In genomic region chr6:22330169-22330960, GRCm38 (mm10) we compare ENCODE assay signal across 16 mouse cellular contexts. TPM values are rescaled to one million over a fixed set of nuclear protein-coding genes. Genes with fewer than 3 reads are reported as not detected.
DNase-seq lines count a peak whose midpoint lies in the region; ATAC-seq lines count a peak whose summit lies in the region.
"Had no signal": no experiment of that assay in that cellular context is flagged by ENCODE, and none has a peak within 500 bp of the region (broad histone marks: within the 10 kb centered on the region; RNA-seq: fewer than 3 reads in every experiment).

No protein-coding gene starts in this region.

- no peaks in the 10 kb centered on the region for H3K27me3 ChIP-seq in lung, embryonic 16.5 days (ENCODE audit: control insufficient read depth, insufficient read depth, low read depth, low read length)
- H3K27me3 ChIP-seq in midbrain, embryonic 14.5 days (ENCODE audit: control insufficient read depth, insufficient read depth, low read length) = no peaks in the 10 kb centered on the region
- H3K27me3 ChIP-seq: liver, embryonic 13.5 days; midbrain, embryonic 12.5 days; neural tube, embryonic 13.5 days had no signal

- H3K36me3 ChIP-seq in lung, embryonic 16.5 days (ENCODE audit: control insufficient read depth, insufficient read depth, low read length) = no peaks in the 10 kb centered on the region
- H3K36me3 ChIP-seq in midbrain, embryonic 14.5 days (ENCODE audit: control insufficient read depth, insufficient read depth, low read length) = no peaks in the 10 kb centered on the region

- H3K4me1 ChIP-seq in lung, embryonic 16.5 days (replicated peaks; ENCODE audit: control insufficient read depth, insufficient read depth, low read length) = peaks cover 11% of the 10 kb centered on the region
- H3K4me1 ChIP-seq in midbrain, embryonic 14.5 days (ENCODE audit: control insufficient read depth, insufficient read depth, low read length) = no peaks in the 10 kb centered on the region
- H3K4me1 ChIP-seq: midbrain, embryonic 12.5 days; neural tube, embryonic 13.5 days had no signal

- H3K4me2 ChIP-seq in lung, embryonic 16.5 days (ENCODE audit: low read depth, low read length) = no peak overlapping the region
- no peak overlapping the region for H3K4me2 ChIP-seq in midbrain, embryonic 14.5 days (ENCODE audit: low read length)
- H3K4me2 ChIP-seq: liver, embryonic 13.5 days; midbrain, embryonic 12.5 days; neural tube, embryonic 13.5 days had no signal

- no peak for DNase-seq in lung, postnatal 14 days
- peak; percentile 35 for DNase-seq in thymus, postnatal 0 days (ENCODE audit: low spot score)
- DNase-seq in testis, postnatal 10 days (ENCODE audit: low spot score) = no peak
- DNase-seq in midbrain, embryonic 14.5 days = no peak
- DNase-seq: adrenal gland, postnatal 36 days; cerebellum, adult 11-12 months; kidney, postnatal 10 days; layer of hippocampus, adult 9-11 months; liver, embryonic 13.5 days had no signal

- H3K9ac ChIP-seq in lung, embryonic 16.5 days (ENCODE audit: low read length) = no peak overlapping the region
- no peak overlapping the region for H3K9ac ChIP-seq in midbrain, embryonic 14.5 days (replicated peaks; ENCODE audit: low read length)
- H3K9ac ChIP-seq: liver, embryonic 13.5 days; midbrain, embryonic 12.5 days; neural tube, embryonic 13.5 days had no signal

- H3K9me3 ChIP-seq in lung, embryonic 16.5 days (ENCODE audit: control insufficient read depth, low read length) = no peaks in the 10 kb centered on the region
- H3K9me3 ChIP-seq in midbrain, embryonic 14.5 days (ENCODE audit: control insufficient read depth, low read length) = no peaks in the 10 kb centered on the region
- H3K9me3 ChIP-seq: liver, embryonic 13.5 days; midbrain, embryonic 12.5 days; neural tube, embryonic 13.5 days had no signal

- WGBS in lung, embryonic 16.5 days = 73% methylated on average over 13 of the region's 13 CpGs
- 92% methylated on average over 13 of the region's 13 CpGs for WGBS in midbrain, embryonic 14.5 days

- no peak overlapping the region for H3K4me3 ChIP-seq in lung, embryonic 16.5 days (ENCODE audit: low read length)
- H3K4me3 ChIP-seq in midbrain, embryonic 14.5 days (replicated peaks; ENCODE audit: low read depth, low read length) = no peak overlapping the region
- H3K4me3 ChIP-seq: erythroblast, embryonic 14.5 days; liver, embryonic 13.5 days; midbrain, embryonic 12.5 days; neural tube, embryonic 13.5 days had no signal

- ATAC-seq in lung, embryonic 16.5 days (ENCODE audit: low read depth) = peak; percentile 24; the same call in 1 of the 2 replicates
- peak; percentile 84 for ATAC-seq in CD4-positive, CD25-positive, alpha-beta regulatory T cell, adult 4 months
- ATAC-seq in inflammation-experienced regulatory T-cells, adult 6 months = peak; percentile 90
- no peak for ATAC-seq in midbrain, embryonic 14.5 days (ENCODE audit: low FRiP score, low TSS enrichment)
- ATAC-seq: hindbrain, embryonic 16.5 days had no signal

- no peak overlapping the region for H3K27ac ChIP-seq in lung, embryonic 16.5 days (ENCODE audit: low read length)
- H3K27ac ChIP-seq in midbrain, embryonic 14.5 days (replicated peaks; ENCODE audit: low read depth, low read length) = no peak overlapping the region
- H3K27ac ChIP-seq: liver, embryonic 13.5 days; midbrain, embryonic 12.5 days; neural tube, embryonic 13.5 days had no signal

RNA-seq across cellular contexts. Expression of gene Fam3c, which starts 25.7 kb away (rescaled TPM):
- polyA plus RNA-seq in lung, embryonic 16.5 days (2015; fragmentation: Nextera tagmentation; extraction: Ambion mirVana) = 63.5 and 76.4 TPM in 2 replicates
- 100 to 1,000 TPM in 1 of 2 experiments, 10 to 100 TPM in 1; 99.1 to 129 TPM for polyA plus RNA-seq in CD4-positive, CD25-positive, alpha-beta regulatory T cell, adult 4 months (2017; shearing (Covaris generic))
- 100 to 1,000 TPM in 2 of 3 experiments, 10 to 100 TPM in 1; 87.6 to 140 (median 107) TPM for polyA plus RNA-seq in inflammation-experienced regulatory T-cells, adult 6 months (2017; shearing (Covaris generic))
- 47.3 and 51.9 TPM in 2 replicates for polyA plus RNA-seq in thymus, postnatal 0 days (2015; fragmentation: Nextera tagmentation; extraction: Ambion mirVana)
- 69.3 and 73.7 TPM in 2 replicates for polyA plus RNA-seq in midbrain, embryonic 14.5 days (2014; fragmentation: Nextera tagmentation; extraction: Ambion mirVana)

RNA-seq across cellular contexts. Expression of gene Wnt16, which starts 42.3 kb away (rescaled TPM):
- polyA plus RNA-seq in lung, embryonic 16.5 days (2015; fragmentation: Nextera tagmentation; extraction: Ambion mirVana) = 0.18 and 0.19 TPM in 2 replicates
- polyA plus RNA-seq in CD4-positive, CD25-positive, alpha-beta regulatory T cell, adult 4 months (2017; shearing (Covaris generic)) = under 1 TPM; 0.12 to 0.66 TPM
- polyA plus RNA-seq in inflammation-experienced regulatory T-cells, adult 6 months (2017; shearing (Covaris generic)) = under 1 TPM in 2 of 3 experiments, not detected in 1; 0.36 to 0.47 TPM
- not detected in 2 replicates for polyA plus RNA-seq in thymus, postnatal 0 days (2015; fragmentation: Nextera tagmentation; extraction: Ambion mirVana)
- 0.18 TPM in 1 of 2 replicates, not detected in the other for polyA plus RNA-seq in midbrain, embryonic 14.5 days (2014; fragmentation: Nextera tagmentation; extraction: Ambion mirVana)
- polyA plus RNA-seq: erythroblast, embryonic 14.5 days; liver, embryonic 13.5 days had no signal
